Mouse (Mus musculus) forebrain, embryonic 13.5 days (tissue): ENCODE results near the gene Sdk2. TPM values are rescaled to one million over a fixed set of nuclear protein-coding genes. Genes with fewer than 3 reads are reported as not detected.

Experiments
- ATAC-seq: fragments of 200-750 bp; cut with Nextera tagmentation; 2 replicates; pipeline ENCODE4 v1.8.0; 2017
- H3K27ac ChIP-seq: fragments of 300-500 bp; sonication (generic); 2 replicates; pipeline ENCODE4 v1.5.1; 2015; ENCODE audit warnings: inconsistent platforms, mild to moderate bottlenecking, moderate library complexity
- H3K27me3 ChIP-seq: fragments of 300-500 bp; sonication (generic); 2 replicates; pipeline ENCODE4 v1.6.1; 2015; ENCODE audit warnings: mild to moderate bottlenecking, inconsistent platforms
- H3K36me3 ChIP-seq: fragments of 300-500 bp; sonication (generic); 2 replicates; pipeline ENCODE4 v1.6.1; 2015; ENCODE audit warnings: mild to moderate bottlenecking, inconsistent platforms; ENCODE audit not compliant: poor library complexity, severe bottlenecking
- H3K4me1 ChIP-seq: fragments of 300-500 bp; sonication (generic); 2 replicates; pipeline ENCODE4 v1.6.1; 2015; ENCODE audit warnings: inconsistent platforms
- H3K4me2 ChIP-seq: fragments of 300-500 bp; sonication (generic); 2 replicates; pipeline ENCODE4 v1.6.1; 2015; ENCODE audit warnings: inconsistent platforms, mild to moderate bottlenecking, moderate library complexity
- H3K4me3 ChIP-seq: fragments of 300-500 bp; sonication (generic); 2 replicates; pipeline ENCODE4 v1.5.1; 2015; ENCODE audit warnings: mild to moderate bottlenecking, inconsistent platforms
- H3K9ac ChIP-seq: fragments of 300-500 bp; sonication (generic); 2 replicates; pipeline ENCODE4 v1.6.1; 2015; ENCODE audit warnings: mild to moderate bottlenecking, inconsistent platforms
- H3K9me3 ChIP-seq: fragments of 300-500 bp; sonication (generic); replicated peaks from 2 replicates; pipeline ENCODE4 v1.6.1; 2016; ENCODE audit warnings: inconsistent platforms
- WGBS: fragments of 180-500 bp; shearing (Covaris S2); methylation state at CpG from one replicate; pipeline ENCODE4 v1.1.7; 2015; 5-methylcytosine and 5-hydroxymethylcytosine counted together
- polyA plus RNA-seq: library from polyadenylated mRNA; unstranded; fragments of >200 nt; fragmentation: Nextera tagmentation; extraction: Ambion mirVana; gene quantifications from 2 replicates; pipeline ENCODE4 v1.2.1, GENCODE M21; 2015

Sdk2 gene
- polyA plus RNA-seq, 1 experiment from 2014 or later, result 1.6 TPM

GRCm38 (mm10) chr11:114044373-114044772, 22.5 kb downstream of the Sdk2 start:
- 51% methylated on average over 4 of the region's 4 CpGs for WGBS
- no peak overlapping the region for H3K9ac ChIP-seq
- no peak overlapping the region for H3K4me3 ChIP-seq
- H3K9me3 ChIP-seq, result no peaks in the 10 kb centered on the region; the same call in 1 of the 2 replicates
- H3K27ac ChIP-seq, result no peak overlapping the region
- ATAC-seq, result no peak
- no peaks in the 10 kb centered on the region for H3K36me3 ChIP-seq
- peaks cover 24% of the 10 kb centered on the region for H3K4me1 ChIP-seq
- H3K4me2 ChIP-seq, result no peak overlapping the region
- H3K27me3 ChIP-seq, result no peaks in the 10 kb centered on the region

GRCm38 (mm10) chr11:114043530-114043929, 23.3 kb downstream of the Sdk2 start:
- Histone ChIP-seq H3K4me2 (no peak overlapping the region), H3K27ac (no peak overlapping the region), H3K36me3 (no peaks in the 10 kb centered on the region), H3K4me1 (peaks cover 24% of the 10 kb centered on the region), H3K4me3 (no peak overlapping the region), H3K27me3 (no peaks in the 10 kb centered on the region), H3K9ac (no peak overlapping the region), H3K9me3 (no peaks in the 10 kb centered on the region; the same call in 1 of the 2 replicates)
- WGBS, result 65% methylated on average over 7 of the region's 7 CpGs
- no peak for ATAC-seq

- Histone ChIP-seq H3K27me3 (no peaks in the 10 kb centered on the region), H3K27ac (peak overlapping the region; percentile 40; the same call in 1 of the 2 replicates), H3K36me3 (no peaks in the 10 kb centered on the region), H3K9ac (no peak overlapping the region; the same call in 1 of the 2 replicates), H3K9me3 (no peaks in the 10 kb centered on the region), H3K4me2 (no peak overlapping the region), H3K4me3 (no peak overlapping the region), H3K4me1 (peaks cover 24% of the 10 kb centered on the region)
- 8% methylated on average over 8 of the region's 10 CpGs for WGBS
- ATAC-seq, result peak; percentile 43; the same call in 1 of the 2 replicates
Observed at GRCm38 (mm10) chr11:114040391-114041035, 26.3 kb downstream of the Sdk2 start.

- no peak for ATAC-seq
- Histone ChIP-seq H3K36me3 (no peaks in the 10 kb centered on the region), H3K9ac (no peak overlapping the region), H3K27me3 (no peaks in the 10 kb centered on the region), H3K4me1 (peaks cover 17% of the 10 kb centered on the region), H3K9me3 (no peaks in the 10 kb centered on the region), H3K4me3 (no peak overlapping the region), H3K4me2 (no peak overlapping the region), H3K27ac (no peak overlapping the region)
- 89% methylated on average over 8 of the region's 8 CpGs for WGBS
Observed at GRCm38 (mm10) chr11:114038036-114038435, 28.8 kb downstream of the Sdk2 start.

GRCm38 (mm10) chr11:114031491-114031890, 35.4 kb downstream of the Sdk2 start:
- no peak overlapping the region for H3K27ac ChIP-seq
- no peaks in the 10 kb centered on the region for H3K36me3 ChIP-seq
- no peak overlapping the region for H3K9ac ChIP-seq
- H3K4me2 ChIP-seq, result no peak overlapping the region
- no peaks in the 10 kb centered on the region for H3K27me3 ChIP-seq
- peaks cover 14% of the 10 kb centered on the region; the same call in 1 of the 2 replicates for H3K4me1 ChIP-seq
- no peak for ATAC-seq
- 92% methylated on average over 10 of the region's 10 CpGs for WGBS
- no peaks in the 10 kb centered on the region for H3K9me3 ChIP-seq
- no peak overlapping the region for H3K4me3 ChIP-seq

GRCm38 (mm10) chr11:114030214-114030613, 36.6 kb downstream of the Sdk2 start:
- no peaks in the 10 kb centered on the region for H3K9me3 ChIP-seq
- no peak for ATAC-seq
- H3K4me3 ChIP-seq, result no peak overlapping the region
- 90% methylated on average over 7 of the region's 7 CpGs for WGBS
- no peaks in the 10 kb centered on the region for H3K27me3 ChIP-seq
- no peak overlapping the region for H3K9ac ChIP-seq
- no peak overlapping the region for H3K4me2 ChIP-seq
- H3K27ac ChIP-seq, result no peak overlapping the region
- peaks cover 14% of the 10 kb centered on the region; the same call in 1 of the 2 replicates for H3K4me1 ChIP-seq
- no peaks in the 10 kb centered on the region for H3K36me3 ChIP-seq

DNA sequence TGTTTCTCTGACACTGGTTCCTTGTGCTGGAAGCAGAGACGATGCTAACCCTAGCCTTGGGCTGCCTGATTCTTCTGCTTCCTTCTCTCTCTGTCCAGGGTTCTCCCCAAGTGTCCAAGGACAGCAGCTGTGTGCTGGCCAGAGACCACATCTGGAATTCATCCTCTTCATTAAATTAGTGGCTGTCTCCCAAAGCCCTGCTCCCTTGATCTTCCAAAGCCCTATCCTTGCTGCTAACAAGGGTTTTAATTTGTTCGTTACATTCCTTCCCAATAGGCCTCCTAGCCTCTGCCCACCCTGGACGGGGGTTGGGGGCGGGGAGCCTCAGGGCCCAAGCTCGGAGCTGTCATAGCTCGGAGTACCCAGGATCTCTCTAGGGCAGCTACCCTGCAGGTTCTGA, 38.3 kb downstream of the Sdk2 start:
- no peak overlapping the region for H3K4me2 ChIP-seq
- ATAC-seq, result no peak
- no peak overlapping the region for H3K9ac ChIP-seq
- H3K36me3 ChIP-seq, result no peaks in the 10 kb centered on the region
- no peak overlapping the region for H3K4me3 ChIP-seq
- H3K9me3 ChIP-seq, result no peaks in the 10 kb centered on the region
- peaks cover 14% of the 10 kb centered on the region; the same call in 1 of the 2 replicates for H3K4me1 ChIP-seq
- WGBS, result 53% methylated on average over 6 of the region's 6 CpGs
- H3K27me3 ChIP-seq, result no peaks in the 10 kb centered on the region
- no peak overlapping the region for H3K27ac ChIP-seq

DNA sequence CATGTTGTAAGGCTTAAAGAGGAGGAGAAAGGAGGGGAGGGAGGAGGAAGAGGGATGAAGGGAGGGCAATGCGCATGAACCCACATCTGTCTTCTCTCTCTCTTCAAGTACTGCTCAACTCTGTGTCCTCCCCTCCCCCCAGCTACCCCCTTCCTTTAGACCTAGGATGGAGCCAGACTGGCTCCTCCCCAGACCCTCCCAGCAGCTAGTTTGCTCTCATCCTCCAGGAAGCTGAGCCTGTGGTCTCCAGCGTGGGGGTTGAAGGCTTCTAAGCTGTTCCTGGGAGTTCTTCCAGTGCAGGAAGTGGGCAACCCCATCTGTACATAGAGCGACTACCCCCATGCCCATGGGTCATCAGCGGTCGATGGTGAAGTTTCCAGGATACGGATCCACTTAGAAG, 38.8 kb downstream of the Sdk2 start:
- peaks cover 14% of the 10 kb centered on the region; the same call in 1 of the 2 replicates for H3K4me1 ChIP-seq
- H3K9me3 ChIP-seq, result no peaks in the 10 kb centered on the region
- WGBS, result 80% methylated on average over 5 of the region's 6 CpGs
- H3K36me3 ChIP-seq, result no peaks in the 10 kb centered on the region
- ATAC-seq, result no peak
- no peaks in the 10 kb centered on the region for H3K27me3 ChIP-seq
- H3K27ac ChIP-seq, result no peak overlapping the region
- no peak overlapping the region for H3K4me3 ChIP-seq
- H3K4me2 ChIP-seq, result no peak overlapping the region
- no peak overlapping the region for H3K9ac ChIP-seq

DNA sequence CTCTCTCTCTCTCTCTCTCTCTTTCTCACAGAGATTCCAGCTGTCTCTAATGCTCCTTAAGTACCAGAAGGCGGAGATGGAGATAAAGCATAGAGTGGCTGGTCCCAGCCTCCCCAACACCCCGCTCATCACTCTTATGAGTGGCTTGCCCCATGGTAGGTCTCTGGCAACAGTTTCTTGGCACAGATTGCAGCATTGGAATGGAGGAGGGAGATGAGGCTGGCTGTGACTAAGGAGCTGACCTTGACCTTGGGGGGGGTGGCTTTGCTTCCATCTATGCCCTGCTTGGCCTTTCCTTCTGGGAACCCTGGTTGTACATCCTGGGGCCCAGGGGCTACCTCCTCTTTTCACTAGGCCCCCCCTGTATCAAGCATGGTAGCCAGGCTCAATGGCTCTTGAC, 41.8 kb downstream of the Sdk2 start:
- Histone ChIP-seq H3K36me3 (no peaks in the 10 kb centered on the region), H3K4me1 (peaks cover 14% of the 10 kb centered on the region; the same call in 1 of the 2 replicates), H3K4me3 (no peak overlapping the region), H3K27me3 (peaks cover 3% of the 10 kb centered on the region; the same call in 1 of the 2 replicates), H3K27ac (no peak overlapping the region), H3K9me3 (no peaks in the 10 kb centered on the region), H3K9ac (no peak overlapping the region), H3K4me2 (no peak overlapping the region)
- 86% methylated on average over 2 of the region's 2 CpGs for WGBS
- ATAC-seq, result no peak

GRCm38 (mm10) chr11:114023965-114024364, 42.9 kb downstream of the Sdk2 start:
- H3K4me1 ChIP-seq, result peaks cover 21% of the 10 kb centered on the region
- no peak overlapping the region for H3K9ac ChIP-seq
- peaks cover 5% of the 10 kb centered on the region; the same call in 1 of the 2 replicates for H3K27me3 ChIP-seq
- ATAC-seq, result no peak
- 88% methylated on average over 1 of the region's 1 CpGs for WGBS
- H3K4me2 ChIP-seq, result no peak overlapping the region
- H3K27ac ChIP-seq, result no peak overlapping the region
- H3K36me3 ChIP-seq, result no peaks in the 10 kb centered on the region
- H3K9me3 ChIP-seq, result no peaks in the 10 kb centered on the region
- no peak overlapping the region for H3K4me3 ChIP-seq

GRCm38 (mm10) chr11:114022166-114022565, 44.7 kb downstream of the Sdk2 start:
- no peak for ATAC-seq
- no peaks in the 10 kb centered on the region for H3K36me3 ChIP-seq
- 55% methylated on average over 4 of the region's 4 CpGs for WGBS
- H3K9me3 ChIP-seq, result no peaks in the 10 kb centered on the region
- H3K4me1 ChIP-seq, result peaks cover 26% of the 10 kb centered on the region
- no peak overlapping the region for H3K27ac ChIP-seq
- peaks cover 17% of the 10 kb centered on the region; the same call in 1 of the 2 replicates for H3K27me3 ChIP-seq
- H3K9ac ChIP-seq, result no peak overlapping the region
- no peak overlapping the region for H3K4me2 ChIP-seq
- H3K4me3 ChIP-seq, result no peak overlapping the region

DNA sequence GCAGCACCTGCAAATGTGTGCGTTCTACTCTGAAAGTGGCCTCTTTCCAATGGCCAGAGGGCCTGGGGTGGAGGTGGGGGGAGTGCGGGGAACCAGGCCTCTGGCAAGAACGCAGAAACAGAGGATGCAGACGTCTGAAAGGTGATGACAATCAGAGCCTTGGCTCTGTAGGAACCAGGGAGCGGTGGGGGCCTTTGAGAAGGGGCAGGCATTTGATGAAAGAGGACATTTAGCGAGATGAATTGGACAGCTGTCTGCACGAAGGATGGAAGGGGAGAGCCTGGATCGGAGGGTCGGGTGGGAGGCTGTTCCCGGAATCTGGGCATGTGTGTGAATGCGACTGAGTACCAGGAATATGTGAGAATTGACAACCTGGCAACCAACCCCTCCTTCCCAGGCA, 47.8 kb downstream of the Sdk2 start:
- ATAC-seq, result peak; percentile 72
- 14% methylated on average over 11 of the region's 11 CpGs for WGBS
- Histone ChIP-seq H3K4me1 (peaks cover 51% of the 10 kb centered on the region), H3K36me3 (no peaks in the 10 kb centered on the region), H3K27ac (0 out of 2 replicates have a peak overlapping the region, but pooled peaks have one; percentile 31), H3K4me3 (no peak overlapping the region), H3K27me3 (peaks cover 42% of the 10 kb centered on the region), H3K9ac (peak overlapping the region; percentile 16; the same call in 1 of the 2 replicates), H3K9me3 (no peaks in the 10 kb centered on the region), H3K4me2 (peak overlapping the region; percentile 22)
